In genomic region chr17:85089621-85090020, GRCm38 (mm10) we compare ENCODE assay signal across 8 mouse cellular contexts. TPM values are rescaled to one million over a fixed set of nuclear protein-coding genes. Genes with fewer than 3 reads are reported as not detected.
DNase-seq lines count a peak whose midpoint lies in the region; ATAC-seq and TF ChIP-seq lines count a peak whose summit lies in the region.

No protein-coding gene starts in this region.

- peak overlapping the region; percentile 73 for H3K4me2 ChIP-seq in embryonic facial prominence, embryonic 11.5 days (ENCODE audit: low read depth, low read length)
- H3K4me2 ChIP-seq in limb, embryonic 11.5 days (ENCODE audit: low read depth, severe bottlenecking), result peak overlapping the region; percentile 81

- WGBS in kidney, adult 2 months, result under 1% methylated on average over 16 of the region's 16 CpGs
- under 1% methylated on average over 16 of the region's 16 CpGs for WGBS in embryonic facial prominence, embryonic 11.5 days
- WGBS in limb, embryonic 11.5 days, result under 1% methylated on average over 16 of the region's 16 CpGs
- WGBS in olfactory bulb, adult 2 months, result under 1% methylated on average over 16 of the region's 16 CpGs

- no peaks in the 10 kb centered on the region for H3K9me3 ChIP-seq in ES-E14 (ENCODE audit: control insufficient read depth, insufficient read depth, low read depth, low read length)
- H3K9me3 ChIP-seq in embryonic facial prominence, embryonic 11.5 days (replicated peaks; ENCODE audit: control insufficient read depth, low read length), result no peaks in the 10 kb centered on the region
- H3K9me3 ChIP-seq in limb, embryonic 11.5 days (ENCODE audit: control insufficient read depth, low read length), result no peaks in the 10 kb centered on the region

- no peak for DNase-seq in kidney, adult 2 months
- DNase-seq in kidney, adult 8-10 months, result no peak
- DNase-seq in ES-E14 (ENCODE audit: low read depth, low spot score), result no peak
- peak; percentile 35 for DNase-seq in embryonic facial prominence, embryonic 11.5 days (ENCODE audit: low spot score)
- no peak for DNase-seq in limb, embryonic 11.5 days (ENCODE audit: low spot score)
- no peak for DNase-seq in cerebellum, adult 9-11 months
- DNase-seq in thymus, postnatal 25 days, result no peak

- TF ChIP-seq POLR2A in kidney, adult 2 months (IDR thresholded peaks at IDR 0.05; ENCODE audit: low read depth, low read length), result no peak
- no peak for TF ChIP-seq POLR2A in olfactory bulb, adult 2 months (IDR thresholded peaks at IDR 0.05; ENCODE audit: insufficient read depth, low read depth, low read length)

- peak overlapping the region; percentile 49; the same call in 1 of the 2 replicates for H3K27ac ChIP-seq in kidney, adult 2 months (ENCODE audit: insufficient read depth, low read depth, low read length)
- H3K27ac ChIP-seq in ES-E14 (ENCODE audit: insufficient read depth, low read depth, low read length, poor library complexity, severe bottlenecking), result peak overlapping the region; percentile 40; the same call in 1 of the 2 replicates
- 0 out of 2 replicates have a peak overlapping the region, but pooled peaks have one; percentile 16 for H3K27ac ChIP-seq in embryonic facial prominence, embryonic 11.5 days (replicated peaks; ENCODE audit: low read depth, low read length)
- H3K27ac ChIP-seq in limb, embryonic 11.5 days (replicated peaks; ENCODE audit: low read depth, low read length), result no peak overlapping the region
- H3K27ac ChIP-seq in olfactory bulb, adult 2 months (ENCODE audit: insufficient read depth, low read depth, low read length), result peak overlapping the region; percentile 95

- H3K4me3 ChIP-seq in kidney, adult 2 months (ENCODE audit: insufficient read depth, low read depth, low read length), result peak overlapping the region; percentile 93
- peak overlapping the region; percentile 76 to 82 for H3K4me3 ChIP-seq in ES-E14 (ENCODE audit: insufficient read depth in 1 of 2, low read depth in 1 of 2, low read length in 2 of 2, poor library complexity in 1 of 2, severe bottlenecking in 1 of 2)
- peak overlapping the region; percentile 85 for H3K4me3 ChIP-seq in embryonic facial prominence, embryonic 11.5 days (ENCODE audit: low read depth, low read length)
- peak overlapping the region; percentile 82 for H3K4me3 ChIP-seq in limb, embryonic 11.5 days (ENCODE audit: low read depth, low read length)
- peak overlapping the region; percentile 88 for H3K4me3 ChIP-seq in olfactory bulb, adult 2 months (ENCODE audit: insufficient read depth, low read depth, low read length)

- no peak for TF ChIP-seq CTCF in kidney, adult 2 months (conservative IDR thresholded peaks at IDR 0.05; ENCODE audit: insufficient read depth, insufficient read length, low read depth, low read length)
- TF ChIP-seq CTCF in olfactory bulb, adult 2 months (IDR thresholded peaks at IDR 0.05; ENCODE audit: insufficient read depth, low read depth, low read length), result no peak

- peak overlapping the region; percentile 75 for H3K9ac ChIP-seq in ES-E14 (ENCODE audit: insufficient read depth, low read depth, low read length, poor library complexity, severe bottlenecking)
- peak overlapping the region; percentile 59 for H3K9ac ChIP-seq in embryonic facial prominence, embryonic 11.5 days (replicated peaks; ENCODE audit: low read length)
- peak overlapping the region; percentile 64 for H3K9ac ChIP-seq in limb, embryonic 11.5 days (ENCODE audit: low read length)

- in situ Hi-C loops in ES-E14 (cut with MboI; ENCODE audit: low sequenced_read_pairs in 2 of 2, unreplicated experiment in 2 of 2), result no loop called here

- ATAC-seq in embryonic facial prominence, embryonic 11.5 days (replicated peaks; ENCODE audit: insufficient number of reproducible peaks, low FRiP score, low TSS enrichment, low read depth), result no peak
- ATAC-seq in limb, embryonic 11.5 days (ENCODE audit: insufficient number of reproducible peaks, low FRiP score, low TSS enrichment, low read depth), result no peak

- H3K27me3 ChIP-seq in kidney, adult 2 months (replicated peaks; ENCODE audit: control insufficient read depth, insufficient read depth, low read length), result no peaks in the 10 kb centered on the region
- H3K27me3 ChIP-seq in embryonic facial prominence, embryonic 11.5 days (ENCODE audit: control insufficient read depth, insufficient read depth, low read length), result no peaks in the 10 kb centered on the region
- H3K27me3 ChIP-seq in limb, embryonic 11.5 days (ENCODE audit: control insufficient read depth, insufficient read depth, low read length), result no peaks in the 10 kb centered on the region

- peaks cover 6% of the 10 kb centered on the region; the same call in 1 of the 2 replicates for H3K4me1 ChIP-seq in kidney, adult 2 months (ENCODE audit: control insufficient read depth, insufficient read depth, low read length)
- peaks cover 0 to 2% of the 10 kb centered on the region in 2 experiments; a peak in 1 of 4 replicates for H3K4me1 ChIP-seq in ES-E14 (ENCODE audit: control insufficient read depth in 2 of 2, insufficient read depth in 2 of 2, low read length in 2 of 2, poor library complexity in 1 of 2)
- no peaks in the 10 kb centered on the region for H3K4me1 ChIP-seq in embryonic facial prominence, embryonic 11.5 days (ENCODE audit: control insufficient read depth, insufficient read depth, low read length)
- peaks cover 5% of the 10 kb centered on the region; the same call in 1 of the 2 replicates for H3K4me1 ChIP-seq in limb, embryonic 11.5 days (ENCODE audit: control insufficient read depth, insufficient read depth, low read length)
- peaks cover 10% of the 10 kb centered on the region for H3K4me1 ChIP-seq in olfactory bulb, adult 2 months (ENCODE audit: control insufficient read depth, insufficient read depth, low read length)

- H3K36me3 ChIP-seq in kidney, adult 2 months (ENCODE audit: control insufficient read depth, insufficient read depth, low read length), result no peaks in the 10 kb centered on the region
- no peaks in the 10 kb centered on the region for H3K36me3 ChIP-seq in ES-E14 (ENCODE audit: control insufficient read depth, insufficient read depth, low read length, poor library complexity, severe bottlenecking)
- H3K36me3 ChIP-seq in embryonic facial prominence, embryonic 11.5 days (replicated peaks; ENCODE audit: control insufficient read depth, insufficient read depth, low read depth, low read length), result no peaks in the 10 kb centered on the region
- no peaks in the 10 kb centered on the region for H3K36me3 ChIP-seq in limb, embryonic 11.5 days (ENCODE audit: control insufficient read depth, insufficient read depth, low read length)

TF ChIP-seq in ES-E14, 5 proteins besides CTCF, POLR2A, EP300 and RAD21:
- TF ChIP-seq ZC3H11A (IDR thresholded peaks at IDR 0.05; ENCODE audit: borderline replicate concordance, low read depth, low read length) (no peak), MAFK (IDR thresholded peaks at IDR 0.05; ENCODE audit: insufficient read depth, low read depth, low read length) (no peak), HCFC1 (IDR thresholded peaks at IDR 0.05; ENCODE audit: borderline replicate concordance, insufficient read depth, low read length) (no peak)

RNA-seq across cellular contexts. Expression of gene Prepl, which starts 0.4 kb away (rescaled TPM):
- polyA plus RNA-seq in kidney, adult 2 months (2012; rRNA removed), result 15.2 and 18.0 TPM in 2 replicates
- 14.3 and 16.6 TPM in 2 replicates for total RNA-seq in ES-E14 (2012; rRNA removed)
- 40.6 and 45.5 TPM in 2 replicates for polyA plus RNA-seq in embryonic facial prominence, embryonic 11.5 days (2014; fragmentation: Nextera tagmentation; extraction: Ambion mirVana)
- 35.3 and 37.6 TPM in 2 replicates for polyA plus RNA-seq in limb, embryonic 11.5 days (2014; fragmentation: Nextera tagmentation; extraction: Ambion mirVana)
- polyA plus RNA-seq in olfactory bulb, adult 2 months (2012; ENCODE audit: insufficient read depth, insufficient read length, low replicate concordance, missing spikeins), result not detected in 2 replicates

RNA-seq across cellular contexts. Expression of gene Camkmt, which starts 0.7 kb away (rescaled TPM):
- polyA plus RNA-seq in kidney, adult 2 months (2012; rRNA removed), result 3.6 and 3.9 TPM in 2 replicates
- total RNA-seq in ES-E14 (2012; rRNA removed), result 7.1 and 10.2 TPM in 2 replicates
- polyA plus RNA-seq in embryonic facial prominence, embryonic 11.5 days (2014; fragmentation: Nextera tagmentation; extraction: Ambion mirVana), result 16.8 and 16.9 TPM in 2 replicates
- polyA plus RNA-seq in limb, embryonic 11.5 days (2014; fragmentation: Nextera tagmentation; extraction: Ambion mirVana), result 11.4 and 11.6 TPM in 2 replicates
- not detected in 2 replicates for polyA plus RNA-seq in olfactory bulb, adult 2 months (2012; ENCODE audit: insufficient read depth, insufficient read length, low replicate concordance, missing spikeins)
